Mouse (Mus musculus) embryonic facial prominence, embryonic 13.5 days (tissue): ENCODE measurements around the gene Sbno2. TPM values are rescaled to one million over a fixed set of nuclear protein-coding genes. Genes with fewer than 3 reads are reported as not detected.

ENCODE experiments used
- ATAC-seq: fragments of 200-750 bp; cut with Nextera tagmentation; 2 replicates; pipeline ENCODE4 v1.8.0; 2017; ENCODE audit warnings: low read depth; ENCODE audit not compliant: insufficient number of reproducible peaks, insufficient read depth, low FRiP score, low TSS enrichment
- H3K27ac ChIP-seq: fragments of 300-500 bp; sonication (generic); 2 replicates; pipeline ENCODE4 v1.5.1; 2015; ENCODE audit warnings: moderate library complexity, mild to moderate bottlenecking, inconsistent platforms
- H3K27me3 ChIP-seq: fragments of 300-500 bp; sonication (generic); 2 replicates; pipeline ENCODE4 v1.6.1; 2015; ENCODE audit warnings: mild to moderate bottlenecking, inconsistent platforms
- H3K36me3 ChIP-seq: fragments of 300-500 bp; sonication (generic); 2 replicates; pipeline ENCODE4 v1.6.1; 2015; ENCODE audit warnings: mild to moderate bottlenecking, inconsistent platforms
- H3K4me1 ChIP-seq: fragments of 300-500 bp; sonication (generic); 2 replicates; pipeline ENCODE4 v1.6.1; 2015; ENCODE audit warnings: inconsistent platforms
- H3K4me2 ChIP-seq: fragments of 300-500 bp; sonication (generic); 2 replicates; pipeline ENCODE4 v1.6.1; 2015; ENCODE audit warnings: moderate library complexity, mild to moderate bottlenecking, inconsistent platforms
- H3K4me3 ChIP-seq: fragments of 300-500 bp; sonication (generic); 2 replicates; pipeline ENCODE4 v1.5.1; 2015; ENCODE audit warnings: mild to moderate bottlenecking, inconsistent platforms
- H3K9ac ChIP-seq: fragments of 300-500 bp; sonication (generic); 2 replicates; pipeline ENCODE4 v1.6.1; 2015; ENCODE audit warnings: mild to moderate bottlenecking, inconsistent platforms
- H3K9me3 ChIP-seq: fragments of 300-500 bp; sonication (generic); 2 replicates; pipeline ENCODE4 v1.6.1; 2016; ENCODE audit warnings: inconsistent platforms
- WGBS: fragments of 180-500 bp; shearing (Covaris S2); methylation state at CpG from one replicate; pipeline ENCODE4 v1.1.7; 2015; ENCODE audit warnings: mixed read lengths; 5-methylcytosine and 5-hydroxymethylcytosine counted together
- polyA plus RNA-seq: library from polyadenylated mRNA; unstranded; fragments of >200 nt; fragmentation: Nextera tagmentation; extraction: Ambion mirVana; gene quantifications from 2 replicates; pipeline ENCODE4 v1.2.1, GENCODE M21; 2015

Gene Sbno2
- polyA plus RNA-seq, 1 experiment from 2014 or later = 15.8 TPM

DNA sequence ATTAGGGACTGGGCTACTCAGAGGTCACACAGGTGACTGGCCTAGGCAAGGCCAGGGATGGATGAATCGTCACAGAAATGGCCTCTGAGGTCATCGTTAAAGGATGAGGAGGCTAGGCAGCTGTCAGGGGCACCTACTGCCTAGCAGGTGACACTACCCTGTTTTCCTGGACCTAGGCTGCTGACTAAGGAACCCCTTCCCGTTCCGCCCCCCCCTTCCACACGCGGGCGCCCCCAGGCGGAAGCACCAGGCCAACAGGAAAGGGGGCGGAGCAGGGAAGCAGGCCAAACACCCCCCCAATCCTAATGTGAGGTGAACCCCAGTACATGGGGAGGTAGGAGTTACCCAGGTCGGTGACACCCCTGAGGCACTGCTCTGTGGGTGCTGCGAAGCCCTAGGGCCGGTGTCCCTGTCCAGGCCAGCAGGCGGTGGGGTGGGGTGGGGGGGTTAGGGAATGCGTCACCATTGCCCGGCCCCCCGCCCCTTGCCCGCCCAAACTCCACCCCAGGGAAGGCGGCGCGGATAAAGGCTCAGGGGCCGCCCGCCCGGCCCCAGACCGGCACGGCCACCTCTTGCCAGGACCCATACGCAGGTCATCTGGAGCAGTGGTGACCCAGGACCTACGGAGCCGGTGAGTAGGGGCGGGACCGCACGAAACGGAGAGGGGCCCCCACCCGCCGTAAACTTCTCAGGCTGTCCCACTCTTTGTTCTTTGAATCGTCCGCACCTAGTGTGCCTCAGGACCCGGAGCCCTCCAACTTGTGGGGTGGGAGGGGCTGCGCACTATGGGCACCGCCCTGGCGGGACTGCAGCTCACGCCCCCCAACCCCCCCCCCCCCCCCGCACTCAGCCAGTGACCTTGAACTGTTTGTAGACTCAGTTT is 42.6 kb upstream of the Sbno2 start, which contains the start of gene Midn:
TSS of gene Midn (plus strand) at position 554 of the 883 bp plus-strand sequence.
- H3K4me2 ChIP-seq = peak within 1 kb of the TSS; percentile 98
- 2% methylated on average over 32 of the region's 42 CpGs for WGBS
- ATAC-seq = peak; percentile 45
- H3K36me3 ChIP-seq = peaks cover 63% of the 10 kb centered on the region
- H3K9me3 ChIP-seq = no peaks in the 10 kb centered on the region
- H3K4me1 ChIP-seq = peaks cover 53% of the 10 kb centered on the region
- H3K4me3 ChIP-seq = peak within 1 kb of the TSS; percentile 97
- H3K27ac ChIP-seq = peak within 1 kb of the TSS; percentile 100
- peak within 1 kb of the TSS; percentile 96 for H3K9ac ChIP-seq
- H3K27me3 ChIP-seq = no peaks in the 10 kb centered on the region

DNA sequence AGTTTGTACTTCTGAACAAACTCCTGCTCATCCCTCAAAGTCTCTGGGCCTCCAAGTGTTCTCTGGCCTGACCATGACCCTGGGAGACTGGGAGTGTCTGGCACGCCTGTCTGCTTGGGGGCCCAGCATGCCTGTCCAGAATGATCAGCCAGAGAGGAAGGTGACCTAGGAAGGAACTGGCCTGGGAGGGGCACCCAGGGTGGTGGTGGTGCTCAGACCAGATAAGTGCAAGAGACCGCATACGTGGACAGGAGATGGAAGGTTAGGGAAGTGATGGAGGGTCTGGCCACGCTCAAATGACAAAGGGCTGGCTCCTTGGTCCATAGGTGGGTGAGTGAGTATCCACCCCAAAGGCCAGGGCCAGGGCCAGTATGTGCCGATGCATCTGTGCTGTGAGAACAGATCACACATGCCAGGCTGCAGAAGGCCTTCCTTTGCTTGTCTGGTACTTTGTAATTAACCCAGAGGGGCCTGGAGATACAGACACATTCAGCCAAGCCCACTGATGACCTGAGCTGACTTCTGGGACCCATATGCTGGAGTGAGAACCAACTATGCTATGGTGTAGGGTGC is 41.9 kb upstream of the Sbno2 start:
- Histone ChIP-seq H3K4me1 (peaks cover 50% of the 10 kb centered on the region), H3K9ac (peak overlapping the region; percentile 96)

DNA sequence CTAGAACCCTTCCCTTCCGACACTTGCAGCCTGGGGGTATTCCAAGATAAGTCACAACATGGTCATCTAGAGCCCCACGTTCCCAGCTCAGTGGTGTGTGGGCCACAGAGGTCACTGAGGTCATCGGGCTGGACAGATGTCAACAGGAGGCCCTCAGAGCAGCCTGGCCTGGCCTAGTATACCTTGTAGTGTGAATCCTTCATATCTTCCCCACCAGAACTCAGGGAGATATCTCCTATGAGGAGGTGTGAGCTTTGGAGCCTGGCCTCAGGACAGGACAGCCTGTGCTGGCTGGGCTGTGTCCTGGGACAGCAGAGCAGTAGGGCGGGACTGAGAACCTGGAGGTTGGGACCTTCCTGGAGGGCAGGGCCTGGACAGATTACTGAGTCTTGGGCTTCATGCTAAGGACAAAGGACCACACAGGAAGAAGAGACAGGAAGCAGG is 41.2 kb upstream of the Sbno2 start:
- peak overlapping the region; percentile 96; the same call in 1 of the 2 replicates for H3K9ac ChIP-seq

More for the DNA sequence above, 41.9 kb upstream of the Sbno2 start:
- H3K4me2 ChIP-seq = peak overlapping the region; percentile 98
- H3K27me3 ChIP-seq = no peaks in the 10 kb centered on the region
- no peak for ATAC-seq
- WGBS = 71% methylated on average over 5 of the region's 5 CpGs
- peaks cover 56% of the 10 kb centered on the region for H3K36me3 ChIP-seq
- no peaks in the 10 kb centered on the region for H3K9me3 ChIP-seq
- peak overlapping the region; percentile 100 for H3K27ac ChIP-seq
- H3K4me3 ChIP-seq = peak overlapping the region; percentile 97

DNA sequence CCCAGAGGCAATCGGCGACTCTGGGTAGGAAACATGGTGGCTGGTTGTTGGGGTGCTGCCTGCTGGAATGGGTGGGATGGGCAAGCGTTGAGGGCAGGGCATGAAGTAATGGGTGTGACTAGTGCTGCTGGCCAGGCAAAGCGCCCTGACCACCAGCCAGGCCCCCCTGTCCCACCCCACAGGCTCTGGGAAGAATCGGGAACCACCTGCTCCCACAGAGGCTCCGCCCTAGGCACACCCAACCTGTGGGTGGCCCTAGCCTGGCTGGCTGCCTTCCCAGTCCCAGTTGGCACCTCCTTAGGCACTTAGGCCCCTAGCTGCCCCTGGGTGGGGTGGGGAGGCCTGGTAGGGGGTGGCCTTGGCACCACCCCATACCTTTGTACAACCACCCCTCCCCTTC is 40.5 kb upstream of the Sbno2 start:
- Histone ChIP-seq H3K4me2 (no peak overlapping the region), H3K4me3 (no peak overlapping the region), H3K9me3 (no peaks in the 10 kb centered on the region), H3K36me3 (peaks cover 43% of the 10 kb centered on the region), H3K9ac (peak overlapping the region; percentile 37), H3K27ac (no peak overlapping the region; the same call in 1 of the 2 replicates), H3K27me3 (no peaks in the 10 kb centered on the region), H3K4me1 (peaks cover 48% of the 10 kb centered on the region)
- ATAC-seq = no peak
- 87% methylated on average over 6 of the region's 6 CpGs for WGBS

More for the DNA sequence above, 41.2 kb upstream of the Sbno2 start:
- peak overlapping the region; percentile 100; the same call in 1 of the 2 replicates for H3K27ac ChIP-seq
- 63% methylated on average over 4 of the region's 4 CpGs for WGBS
- peaks cover 43% of the 10 kb centered on the region for H3K4me1 ChIP-seq
- peak overlapping the region; percentile 4; the same call in 1 of the 2 replicates for H3K4me3 ChIP-seq
- H3K27me3 ChIP-seq = no peaks in the 10 kb centered on the region
- H3K9me3 ChIP-seq = no peaks in the 10 kb centered on the region
- ATAC-seq = no peak
- peaks cover 49% of the 10 kb centered on the region for H3K36me3 ChIP-seq
- 0 out of 2 replicates have a peak overlapping the region, but pooled peaks have one; percentile 2 for H3K4me2 ChIP-seq

DNA sequence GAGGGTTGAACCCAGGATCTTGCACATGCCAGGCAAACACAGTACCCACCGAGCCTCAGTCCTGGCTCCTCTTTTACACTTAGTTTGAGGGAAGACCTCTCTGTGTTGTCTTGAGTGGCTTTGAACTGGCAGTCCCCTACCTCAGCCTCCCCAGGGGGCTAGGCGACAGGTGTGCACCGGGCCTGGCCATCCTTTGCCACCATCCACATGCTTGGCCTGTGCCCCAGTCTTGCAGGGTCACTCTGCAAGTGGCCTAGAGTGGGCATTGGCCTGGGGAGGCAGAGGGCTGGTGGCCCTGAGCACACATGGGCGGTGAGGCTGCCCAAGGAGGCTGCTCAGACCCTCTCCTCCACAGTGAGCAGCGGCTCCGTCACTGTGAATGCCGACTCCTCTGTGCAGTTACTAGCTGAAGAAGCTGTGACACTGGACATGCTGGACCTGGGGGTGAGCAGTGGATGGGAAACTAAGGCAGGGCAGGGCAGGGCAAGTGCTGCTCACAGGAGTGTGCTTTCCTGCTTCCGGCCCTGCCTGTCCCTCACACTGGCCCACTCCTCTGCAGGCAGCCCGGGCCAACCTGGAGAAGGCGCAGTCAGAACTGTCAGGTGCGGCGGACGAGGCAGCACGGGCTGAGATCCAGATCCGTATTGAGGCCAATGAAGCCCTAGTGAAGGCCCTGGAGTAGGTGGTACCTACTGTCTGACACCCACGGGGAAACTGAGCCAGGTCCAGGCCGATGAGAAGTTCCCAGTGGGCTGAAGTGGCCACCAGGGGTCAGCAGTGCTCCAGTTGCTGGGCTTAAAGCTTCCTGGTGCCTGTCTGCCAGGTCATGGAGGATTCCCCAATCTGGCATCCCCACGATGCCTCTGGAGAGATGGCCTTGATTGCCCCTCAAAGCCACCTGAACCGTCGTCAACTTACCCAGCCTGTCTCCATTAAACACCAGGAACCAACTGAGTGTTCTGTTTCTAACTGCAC is 39.8 kb upstream of the Sbno2 start:
- H3K9me3 ChIP-seq = no peaks in the 10 kb centered on the region
- WGBS = 71% methylated on average over 20 of the region's 20 CpGs
- no peaks in the 10 kb centered on the region for H3K27me3 ChIP-seq
- 0 out of 2 replicates have a peak overlapping the region, but pooled peaks have one; percentile 0 for H3K4me3 ChIP-seq
- H3K36me3 ChIP-seq = peaks cover 42% of the 10 kb centered on the region
- peaks cover 51% of the 10 kb centered on the region for H3K4me1 ChIP-seq
- no peak for ATAC-seq
- H3K4me2 ChIP-seq = no peak overlapping the region
- peak overlapping the region; percentile 37 for H3K9ac ChIP-seq
- H3K27ac ChIP-seq = peak overlapping the region; percentile 28; the same call in 1 of the 2 replicates

DNA sequence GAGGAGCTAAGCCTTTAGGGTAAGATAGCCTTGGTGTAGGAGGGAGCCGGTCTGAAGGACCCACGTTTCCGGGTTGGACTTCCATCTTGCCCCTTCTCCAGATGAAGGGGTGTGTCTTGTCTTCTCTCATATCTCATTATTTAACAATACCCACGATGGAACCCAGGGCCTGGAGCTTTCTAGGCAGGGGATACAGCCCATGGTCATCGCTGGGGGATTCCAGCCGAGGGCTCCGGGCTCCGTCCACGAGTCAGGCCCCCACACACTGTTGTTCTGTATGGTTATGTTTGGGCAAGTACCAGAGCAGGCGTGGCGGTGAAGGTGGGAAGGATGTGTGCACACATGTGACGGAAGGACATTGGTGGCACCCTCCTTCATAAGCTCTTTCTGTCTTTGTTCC is 38.8 kb upstream of the Sbno2 start:
- WGBS = 95% methylated on average over 12 of the region's 12 CpGs
- Histone ChIP-seq H3K36me3 (peaks cover 39% of the 10 kb centered on the region), H3K9me3 (no peaks in the 10 kb centered on the region), H3K4me3 (0 out of 2 replicates have a peak overlapping the region, but pooled peaks have one; percentile 4), H3K4me2 (no peak overlapping the region), H3K9ac (no peak overlapping the region; the same call in 1 of the 2 replicates), H3K27me3 (no peaks in the 10 kb centered on the region), H3K27ac (no peak overlapping the region), H3K4me1 (peaks cover 54% of the 10 kb centered on the region)
- no peak for ATAC-seq

DNA sequence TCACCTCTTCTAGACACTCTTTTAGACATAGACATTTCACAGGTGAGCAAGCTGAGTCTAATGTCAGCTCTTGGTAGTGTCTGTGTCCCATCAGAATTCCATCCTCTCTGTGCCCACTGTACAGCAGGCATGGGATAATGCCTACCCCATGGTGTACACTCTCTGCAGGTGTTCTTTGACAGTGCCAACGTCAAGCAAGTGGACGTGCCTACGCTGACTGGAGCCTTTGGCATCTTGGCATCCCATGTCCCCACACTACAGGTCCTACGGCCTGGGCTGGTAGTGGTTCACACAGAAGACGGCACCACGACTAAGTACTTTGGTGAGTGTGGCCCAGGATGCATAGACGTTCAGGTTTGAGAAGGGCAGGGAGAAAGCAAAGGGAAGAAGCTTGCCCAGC is 38.3 kb upstream of the Sbno2 start:
- Histone ChIP-seq H3K9ac (no peak overlapping the region), H3K4me3 (peak overlapping the region; percentile 3; the same call in 1 of the 2 replicates), H3K27ac (no peak overlapping the region), H3K27me3 (no peaks in the 10 kb centered on the region), H3K4me2 (peak overlapping the region; percentile 92), H3K4me1 (peaks cover 56% of the 10 kb centered on the region), H3K36me3 (peaks cover 39% of the 10 kb centered on the region), H3K9me3 (no peaks in the 10 kb centered on the region)
- ATAC-seq = no peak
- 92% methylated on average over 7 of the region's 7 CpGs for WGBS

DNA sequence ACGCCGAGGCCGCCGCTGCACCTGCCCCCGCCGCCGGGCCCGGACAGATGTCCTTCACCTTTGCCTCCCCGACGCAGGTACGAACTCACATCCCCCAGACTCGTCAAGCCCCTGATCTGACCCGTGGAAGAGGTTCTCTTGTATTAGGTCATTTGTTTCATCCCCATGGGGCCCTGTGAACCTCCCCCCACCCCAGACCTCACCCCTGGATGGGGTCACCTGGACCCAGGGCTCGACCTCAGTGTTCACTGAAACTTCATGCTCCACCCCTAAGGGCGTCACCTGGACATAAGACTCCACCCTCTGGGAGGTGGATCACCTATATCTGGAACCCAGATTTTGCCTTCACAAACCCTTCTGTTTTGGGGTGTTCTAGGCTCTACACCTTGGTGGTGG is 37.2 kb upstream of the Sbno2 start:
- ATAC-seq = no peak
- Histone ChIP-seq H3K27ac (peak overlapping the region; percentile 69), H3K4me2 (peak overlapping the region; percentile 92), H3K4me1 (peaks cover 63% of the 10 kb centered on the region), H3K9ac (peak overlapping the region; percentile 91), H3K4me3 (peak overlapping the region; percentile 70), H3K36me3 (peaks cover 39% of the 10 kb centered on the region), H3K27me3 (peaks cover 8% of the 10 kb centered on the region), H3K9me3 (no peaks in the 10 kb centered on the region)
- WGBS = 0% methylated on average over 15 of the region's 15 CpGs

DNA sequence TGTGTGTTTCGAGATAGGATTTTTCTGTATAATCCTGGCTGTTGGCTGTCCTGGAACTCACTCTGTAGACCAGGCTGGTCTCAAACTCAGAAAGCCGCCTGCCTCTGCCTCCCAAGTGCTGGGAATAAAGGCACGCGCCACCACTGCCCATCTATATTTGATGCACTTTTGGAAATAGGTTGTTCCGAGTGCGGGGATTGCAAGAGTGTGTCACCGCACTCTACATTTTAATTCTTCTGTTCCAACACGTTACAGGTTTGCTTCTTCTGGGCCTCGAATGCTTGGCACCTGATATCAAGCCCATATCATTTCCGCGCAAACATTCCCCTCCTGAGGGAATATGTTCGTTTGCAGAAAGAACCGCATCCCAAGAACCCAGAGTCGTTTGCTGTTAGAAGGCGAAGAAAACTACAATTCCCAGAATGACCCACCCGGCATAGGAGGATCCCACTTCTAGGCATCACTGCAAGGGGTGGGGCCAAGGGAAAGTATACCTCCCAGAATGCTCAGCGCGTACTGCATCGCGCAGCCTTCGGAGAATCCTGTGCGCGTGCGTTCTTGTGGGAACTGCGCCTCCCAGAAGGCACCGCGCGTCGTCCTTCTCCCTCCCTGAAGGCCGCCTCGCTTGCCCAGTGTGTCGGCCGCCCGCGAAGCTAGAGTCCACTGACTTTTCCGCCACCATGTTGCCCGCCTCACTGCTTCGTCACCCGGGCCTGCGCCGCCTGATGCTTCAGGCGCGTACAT is 36.6 kb upstream of the Sbno2 start:
- WGBS = under 1% methylated on average over 43 of the region's 43 CpGs
- peak overlapping the region; percentile 91 for H3K9ac ChIP-seq
- no peaks in the 10 kb centered on the region for H3K9me3 ChIP-seq
- peaks cover 37% of the 10 kb centered on the region for H3K36me3 ChIP-seq
- peaks cover 65% of the 10 kb centered on the region for H3K4me1 ChIP-seq
- H3K27me3 ChIP-seq = peaks cover 14% of the 10 kb centered on the region
- peak overlapping the region; percentile 92 for H3K4me2 ChIP-seq
- H3K4me3 ChIP-seq = peak overlapping the region; percentile 70
- peak; percentile 84 for ATAC-seq
- peak overlapping the region; percentile 81 for H3K27ac ChIP-seq

DNA sequence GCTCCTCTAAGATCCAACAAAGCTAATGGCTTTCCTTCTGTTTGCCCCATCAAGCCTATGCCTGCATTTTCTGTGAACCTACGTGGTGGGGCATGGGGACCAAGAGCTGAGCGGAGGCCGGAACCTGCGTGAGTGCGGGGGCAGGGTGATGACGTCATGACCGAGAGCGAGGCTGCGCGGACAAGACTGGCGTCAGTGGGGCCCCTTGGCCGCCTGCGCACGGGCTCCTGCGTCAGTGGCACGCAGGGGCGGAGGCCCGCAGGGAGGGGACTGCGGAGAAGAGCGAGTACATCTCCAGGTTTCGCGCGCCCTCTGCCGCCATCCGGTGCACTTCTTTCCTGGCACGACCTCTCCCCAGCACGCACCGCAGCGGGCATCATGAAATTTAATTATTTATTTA is 35.9 kb upstream of the Sbno2 start:
- Histone ChIP-seq H3K27me3 (peaks cover 21% of the 10 kb centered on the region), H3K9ac (peak overlapping the region; percentile 41; the same call in 1 of the 2 replicates), H3K27ac (peak overlapping the region; percentile 81), H3K4me3 (peak overlapping the region; percentile 70), H3K9me3 (no peaks in the 10 kb centered on the region), H3K4me1 (peaks cover 66% of the 10 kb centered on the region), H3K4me2 (peak overlapping the region; percentile 92), H3K36me3 (peaks cover 30% of the 10 kb centered on the region)
- ATAC-seq = peak; percentile 66
- WGBS = under 1% methylated on average over 29 of the region's 29 CpGs
